Mouse (Mus musculus) cortical plate, adult 2 months (tissue): ENCODE measurements at regions not wholly inside any gene's neighbourhood (a gene's known extent, or its start where the extent isn't known, plus 50 kb on each side); places are given as distances from the start of the nearest gene placed in this dataset.

Source experiments
- CTCF ChIP-seq: fragments of 200-500 bp; IDR thresholded peaks from 2 replicates; pipeline ENCODE4 v1.5.1; 2011; ENCODE audit warnings: mild to moderate bottlenecking, control low read depth, low read length; ENCODE audit not compliant: insufficient read depth; ENCODE audit errors: extremely low read depth
- POLR2A ChIP-seq: fragments of 200-500 bp; IDR thresholded peaks from 2 replicates; pipeline ENCODE4 v1.6.1; 2011; ENCODE audit warnings: mild to moderate bottlenecking, low read length, control low read depth; ENCODE audit not compliant: insufficient read depth; ENCODE audit errors: extremely low read depth

GRCm38 (mm10) chr6:98693411-98693810 lies 350.9 kb upstream of the Gm765 start:
- TF ChIP-seq CTCF (no peak), POLR2A (no peak)
